Mouse (Mus musculus): Measurements from ENCODE around the gene Gm960. TPM values are rescaled to one million over a fixed set of nuclear protein-coding genes. Genes with fewer than 3 reads are reported as not detected.

Gm960 gene
- polyA plus RNA-seq, 1 experiment from 2014 or later: 1.4 TPM

DNA sequence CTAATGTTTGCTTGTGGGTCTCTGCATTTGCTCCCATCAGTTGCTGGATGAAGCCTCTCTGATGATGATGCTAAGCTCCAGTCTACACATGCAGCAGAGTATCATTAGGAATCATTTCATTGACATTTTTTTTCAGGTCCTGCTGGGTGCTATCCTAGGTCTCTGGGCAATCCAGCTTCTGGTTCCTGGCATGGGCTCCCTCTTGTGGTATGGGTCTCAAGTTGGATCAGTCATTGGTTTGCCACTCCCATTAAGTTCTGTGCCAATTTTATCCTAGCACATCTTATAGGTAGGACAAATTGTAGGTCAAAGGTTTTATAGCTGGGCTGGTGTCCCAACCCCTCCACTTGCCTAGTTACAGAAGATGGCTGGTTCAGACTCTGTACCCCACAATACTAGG is 31.7 kb downstream of the Gm960 start:
- H3K4me2 ChIP-seq: no peak overlapping the region
- H3K9me3 ChIP-seq: no peaks in the 10 kb centered on the region
- H3K9ac ChIP-seq: no peak overlapping the region
- no peak for ATAC-seq (ENCODE audit: extremely low read depth, insufficient number of reproducible peaks, low FRiP score, low TSS enrichment)
- no peaks in the 10 kb centered on the region for H3K4me1 ChIP-seq
- no peak overlapping the region for H3K27ac ChIP-seq (replicated peaks)
- H3K36me3 ChIP-seq: no peaks in the 10 kb centered on the region
- no peak overlapping the region for H3K4me3 ChIP-seq
- peaks cover 4% of the 10 kb centered on the region; the same call in 1 of the 2 replicates for H3K27me3 ChIP-seq (replicated peaks)

DNA sequence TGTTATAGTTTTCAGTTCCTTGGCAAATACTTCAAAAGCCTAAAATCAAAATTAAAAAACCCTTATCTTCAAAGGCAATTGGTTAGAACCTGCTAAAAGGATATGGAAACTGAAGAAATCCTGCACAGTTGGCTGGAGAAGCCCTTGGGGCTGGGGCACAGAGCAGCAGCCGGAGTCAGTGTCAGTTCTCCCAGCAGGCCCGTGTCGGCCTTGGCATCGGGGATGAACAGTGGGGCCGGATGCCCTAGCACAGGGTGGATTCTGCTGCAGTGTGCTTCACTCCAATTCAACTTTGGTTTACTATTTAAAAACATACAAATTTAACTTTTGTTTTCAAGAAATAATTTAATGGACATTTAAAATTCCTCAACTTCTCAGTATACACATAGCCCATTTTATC is 40.3 kb downstream of the Gm960 start:
- Histone ChIP-seq H3K27ac (replicated peaks) (no peak overlapping the region), H3K4me1 (no peaks in the 10 kb centered on the region), H3K9ac (no peak overlapping the region), H3K36me3 (no peaks in the 10 kb centered on the region), H3K4me3 (no peak overlapping the region), H3K9me3 (no peaks in the 10 kb centered on the region), H3K27me3 (replicated peaks) (no peaks in the 10 kb centered on the region), H3K4me2 (no peak overlapping the region)
- WGBS: 85% methylated on average over 5 of the region's 5 CpGs
- no peak for ATAC-seq (ENCODE audit: extremely low read depth, insufficient number of reproducible peaks, low FRiP score, low TSS enrichment)

DNA sequence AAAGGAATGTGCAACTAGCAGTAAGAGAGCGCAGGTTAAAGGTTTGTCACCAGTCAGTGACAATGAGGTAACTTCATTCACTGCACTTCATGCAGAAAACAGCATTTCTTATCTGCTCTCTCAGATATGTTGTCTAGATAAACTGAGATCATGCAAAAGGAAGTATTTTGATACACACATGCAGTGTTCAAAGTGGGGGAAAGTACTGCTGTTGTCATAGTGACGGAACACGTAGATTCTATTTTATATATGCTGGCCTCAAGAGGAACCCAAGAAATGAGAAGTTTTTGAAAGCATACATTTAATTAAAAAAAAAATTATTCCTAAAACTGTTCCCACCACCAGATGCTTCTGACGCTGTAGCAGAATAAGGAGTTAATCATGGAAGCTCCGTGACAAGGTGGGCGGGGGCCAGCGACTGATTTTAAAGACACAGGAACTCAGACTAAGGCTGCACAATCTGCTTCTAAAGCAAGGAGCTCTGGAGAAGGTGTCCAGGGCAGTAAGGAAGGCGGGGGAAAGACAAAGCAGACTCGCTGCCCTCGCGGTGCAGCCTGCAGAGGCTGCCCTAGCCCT is 51.5 kb downstream of the Gm960 start:
- Histone ChIP-seq H3K27me3 (replicated peaks) (peaks cover 22% of the 10 kb centered on the region), H3K36me3 (no peaks in the 10 kb centered on the region), H3K27ac (replicated peaks) (no peak overlapping the region), H3K4me2 (no peak overlapping the region), H3K9me3 (no peaks in the 10 kb centered on the region), H3K4me3 (no peak overlapping the region), H3K9ac (no peak overlapping the region), H3K4me1 (no peaks in the 10 kb centered on the region)
- no peak for ATAC-seq (ENCODE audit: extremely low read depth, insufficient number of reproducible peaks, low FRiP score, low TSS enrichment)
- 64% methylated on average over 11 of the region's 11 CpGs for WGBS

DNA sequence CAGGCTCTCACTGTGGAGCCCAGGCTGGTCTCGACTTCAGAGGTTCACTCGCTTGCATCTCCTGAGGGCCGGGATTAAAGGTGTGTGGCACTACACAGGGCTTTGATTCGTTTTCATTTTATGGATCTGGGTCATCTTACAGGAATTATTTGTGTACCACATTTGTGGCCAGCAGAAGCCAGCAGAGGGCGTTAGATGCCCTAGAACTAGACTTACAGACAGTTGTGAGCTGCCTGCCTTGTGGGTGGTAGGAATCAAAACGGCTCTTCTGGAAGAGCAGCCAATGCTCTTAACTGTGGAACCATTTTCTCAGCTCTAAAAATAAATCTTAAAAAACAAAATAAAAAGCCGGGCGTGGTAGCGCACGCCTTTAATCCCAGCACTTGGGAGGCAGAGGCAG is 54.2 kb downstream of the Gm960 start:
- Histone ChIP-seq H3K4me2 (no peak overlapping the region), H3K4me3 (no peak overlapping the region), H3K9ac (no peak overlapping the region), H3K4me1 (no peaks in the 10 kb centered on the region), H3K27me3 (replicated peaks) (peaks cover 36% of the 10 kb centered on the region), H3K27ac (replicated peaks) (no peak overlapping the region), H3K36me3 (no peaks in the 10 kb centered on the region), H3K9me3 (no peaks in the 10 kb centered on the region)
- WGBS: 39% methylated on average over 10 of the region's 10 CpGs
- no peak for ATAC-seq (ENCODE audit: extremely low read depth, insufficient number of reproducible peaks, low FRiP score, low TSS enrichment)

DNA sequence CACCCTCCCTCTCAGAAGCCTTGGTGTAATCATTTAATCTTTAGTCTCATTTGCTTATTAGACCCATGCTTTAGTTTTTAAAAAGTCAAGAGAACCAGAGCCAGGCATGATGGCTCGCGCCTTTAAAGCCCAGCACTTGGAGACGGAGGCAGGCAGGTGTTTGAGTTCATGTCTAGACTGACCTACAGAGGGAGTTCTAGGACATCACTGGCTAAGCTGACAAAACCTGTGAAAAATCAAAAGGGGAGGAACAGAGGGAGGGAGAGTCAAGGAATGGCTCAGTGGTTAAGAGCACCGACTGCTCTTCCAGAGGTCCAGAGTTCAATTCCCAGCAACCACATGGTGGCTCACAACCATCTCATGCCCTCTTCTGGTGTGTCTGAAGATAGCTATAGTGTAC is 62.5 kb downstream of the Gm960 start:
- WGBS: 64% methylated on average over 4 of the region's 4 CpGs
- Histone ChIP-seq H3K27ac (replicated peaks) (no peak overlapping the region), H3K4me1 (no peaks in the 10 kb centered on the region), H3K4me2 (no peak overlapping the region), H3K27me3 (replicated peaks) (peaks cover 40% of the 10 kb centered on the region), H3K4me3 (no peak overlapping the region), H3K9ac (no peak overlapping the region), H3K36me3 (no peaks in the 10 kb centered on the region), H3K9me3 (no peaks in the 10 kb centered on the region)
- ATAC-seq (ENCODE audit: extremely low read depth, insufficient number of reproducible peaks, low FRiP score, low TSS enrichment): no peak

DNA sequence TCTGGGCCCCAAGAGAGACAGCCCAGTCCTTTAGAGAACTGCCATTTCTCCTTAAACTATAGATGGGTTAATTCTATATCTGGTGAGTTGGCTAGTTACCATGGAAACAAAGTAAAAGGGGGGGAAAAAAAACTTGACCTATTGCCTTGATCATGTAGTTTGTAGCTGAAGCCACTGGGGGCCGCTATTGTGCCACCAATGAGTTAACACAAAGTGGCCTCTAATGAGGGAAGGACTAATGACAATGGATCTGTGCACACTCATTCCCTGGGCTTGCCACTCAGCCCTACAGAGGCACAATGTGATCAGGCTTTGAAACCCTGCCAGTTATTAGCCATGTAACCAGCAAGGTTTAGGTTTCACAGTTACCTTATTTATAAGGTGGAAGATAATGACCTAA is 69.6 kb downstream of the Gm960 start:
- Histone ChIP-seq H3K27me3 (replicated peaks) (peaks cover under 1% of the 10 kb centered on the region; the same call in 1 of the 2 replicates), H3K4me3 (no peak overlapping the region), H3K36me3 (peaks cover 5% of the 10 kb centered on the region), H3K9ac (no peak overlapping the region), H3K4me1 (peaks cover 31% of the 10 kb centered on the region), H3K27ac (replicated peaks) (no peak overlapping the region), H3K9me3 (no peaks in the 10 kb centered on the region), H3K4me2 (no peak overlapping the region)
- no peak for ATAC-seq (ENCODE audit: extremely low read depth, insufficient number of reproducible peaks, low FRiP score, low TSS enrichment)
- 0% methylated on average over 1 of the region's 1 CpGs for WGBS

DNA sequence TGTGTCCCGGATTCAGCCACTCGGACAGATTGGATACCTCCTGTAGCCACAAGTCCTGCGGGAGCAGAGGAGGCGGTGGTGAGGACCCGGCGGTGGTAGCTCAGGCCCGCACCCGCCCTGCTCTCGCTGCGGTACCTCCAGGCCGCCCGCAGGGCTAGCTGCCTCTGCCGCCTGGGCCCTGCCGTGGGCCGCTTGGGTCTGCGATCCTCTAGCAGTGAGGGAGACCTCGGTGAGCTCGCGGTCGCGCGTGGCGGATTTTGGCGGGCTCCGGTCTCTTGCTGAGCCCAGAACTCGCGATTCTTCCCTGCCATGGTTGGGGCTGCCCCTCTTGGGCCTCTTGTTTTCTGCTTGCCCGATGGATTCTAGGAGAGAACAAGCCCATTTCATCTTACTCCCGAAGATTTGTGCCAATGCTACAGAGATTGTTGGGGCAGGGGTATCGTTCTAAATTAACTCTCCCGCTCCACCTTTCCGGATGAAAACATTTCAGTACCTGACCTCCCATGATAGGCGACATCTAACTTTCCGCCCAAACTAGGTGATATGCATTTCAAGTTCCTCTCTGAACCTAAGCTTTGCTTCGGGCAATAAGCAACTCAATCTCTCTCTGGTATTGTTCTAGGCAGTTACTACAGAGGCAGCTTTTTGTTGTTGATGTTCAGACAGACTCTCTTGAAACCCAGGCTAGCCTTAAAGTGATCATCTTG is 72.5 kb downstream of the Gm960 start:
- peak overlapping the region; percentile 89 for H3K4me2 ChIP-seq
- H3K27me3 ChIP-seq (replicated peaks): no peaks in the 10 kb centered on the region
- H3K4me1 ChIP-seq: peaks cover 31% of the 10 kb centered on the region
- peak overlapping the region; percentile 84 for H3K4me3 ChIP-seq
- peak overlapping the region; percentile 72 for H3K27ac ChIP-seq (replicated peaks)
- H3K9ac ChIP-seq: peak overlapping the region; percentile 97
- 3% methylated on average over 35 of the region's 35 CpGs for WGBS
- H3K9me3 ChIP-seq: no peaks in the 10 kb centered on the region
- H3K36me3 ChIP-seq: peaks cover 34% of the 10 kb centered on the region
- ATAC-seq (ENCODE audit: extremely low read depth, insufficient number of reproducible peaks, low FRiP score, low TSS enrichment): peak; percentile 37; the same call in 1 of the 2 replicates

DNA sequence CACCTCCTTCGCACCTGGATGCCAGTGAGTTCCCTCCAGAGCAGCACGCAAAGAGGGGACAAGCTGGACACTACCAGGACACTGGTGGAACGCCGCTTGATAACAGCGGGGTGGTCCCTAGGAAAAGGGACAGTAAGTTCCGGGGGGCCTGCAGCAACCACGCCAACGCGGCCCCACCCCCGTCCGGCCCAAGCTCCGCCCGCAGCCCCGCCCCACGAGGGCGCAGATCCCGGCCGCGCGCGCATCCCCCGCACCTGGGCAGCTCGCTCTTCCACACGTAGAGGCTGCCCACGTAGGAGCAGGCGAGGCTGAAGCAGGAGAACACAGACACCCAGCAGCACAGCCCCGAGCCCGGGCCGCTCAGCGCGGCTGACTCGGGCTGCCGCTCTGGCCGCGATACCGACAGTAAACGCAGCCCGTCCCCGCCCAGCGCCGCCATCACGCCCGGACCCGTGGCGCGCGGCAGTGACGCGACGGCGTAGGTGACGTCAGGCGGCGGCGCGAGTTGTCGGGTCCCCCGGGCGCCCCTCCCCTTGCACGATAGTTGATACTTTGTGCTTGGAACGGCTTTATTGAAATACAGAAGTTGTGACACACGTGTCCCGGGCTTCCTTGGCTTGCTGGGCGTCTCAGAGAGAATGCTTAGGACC is 73.2 kb downstream of the Gm960 start, which contains the start of gene Rce1:
Rce1 (minus strand) TSS at position 463 of the 650 bp plus-strand sequence.
- peak; percentile 82 for ATAC-seq (ENCODE audit: extremely low read depth, insufficient number of reproducible peaks, low FRiP score, low TSS enrichment)

DNA sequence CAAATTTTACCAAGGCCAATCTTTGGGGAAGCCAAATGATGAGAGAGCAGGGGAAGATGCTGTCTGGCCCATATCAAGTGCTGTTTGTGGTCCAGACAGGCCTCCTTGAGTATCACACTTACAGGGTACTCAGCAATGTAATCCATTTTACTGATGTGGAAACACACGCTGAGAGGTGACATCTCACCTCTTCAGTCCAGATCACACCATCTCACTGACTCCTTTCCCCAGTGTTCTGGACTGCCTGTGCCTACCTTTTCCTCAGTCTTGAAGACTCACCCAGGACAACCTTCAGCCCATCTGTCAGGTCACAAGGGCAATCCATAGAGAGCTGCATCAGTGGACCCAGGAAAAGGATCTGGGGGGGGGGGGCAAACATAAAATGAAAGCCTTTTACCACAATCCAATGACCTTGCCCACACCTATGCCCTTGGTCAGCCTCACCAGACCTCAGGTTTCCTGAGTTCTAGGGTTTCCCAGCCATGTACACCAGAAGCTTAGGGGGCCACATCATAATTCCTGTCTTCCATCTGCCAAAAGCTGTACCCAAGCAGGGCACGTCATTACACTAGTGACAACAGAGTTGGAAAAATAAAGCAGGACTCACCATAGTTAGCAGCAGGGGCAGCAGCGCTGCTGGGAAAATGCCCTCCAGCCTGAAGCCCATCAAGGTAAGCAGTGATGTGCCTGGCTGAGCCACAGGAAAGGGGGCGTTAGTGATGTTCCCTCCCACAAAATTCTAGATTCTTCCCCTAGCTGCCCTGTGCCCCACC is 73.9 kb downstream of the Gm960 start:
- H3K27ac ChIP-seq (replicated peaks): peak overlapping the region; percentile 72
- no peak for ATAC-seq (ENCODE audit: extremely low read depth, insufficient number of reproducible peaks, low FRiP score, low TSS enrichment)
- H3K4me2 ChIP-seq: peak overlapping the region; percentile 89
- H3K9me3 ChIP-seq: no peaks in the 10 kb centered on the region
- H3K9ac ChIP-seq: peak overlapping the region; percentile 97
- peaks cover 31% of the 10 kb centered on the region for H3K4me1 ChIP-seq
- H3K27me3 ChIP-seq (replicated peaks): no peaks in the 10 kb centered on the region
- 28% methylated on average over 4 of the region's 4 CpGs for WGBS
- peaks cover 42% of the 10 kb centered on the region for H3K36me3 ChIP-seq
- peak overlapping the region; percentile 84 for H3K4me3 ChIP-seq

More for the DNA sequence above, 73.2 kb downstream of the Gm960 start, which contains the start of gene Rce1:
- Histone ChIP-seq H3K4me1 (peaks cover 31% of the 10 kb centered on the region), H3K9ac (peak within 1 kb of the TSS; percentile 97), H3K36me3 (peaks cover 40% of the 10 kb centered on the region), H3K9me3 (no peaks in the 10 kb centered on the region), H3K27me3 (replicated peaks) (no peaks in the 10 kb centered on the region), H3K4me2 (peak within 1 kb of the TSS; percentile 89), H3K27ac (replicated peaks) (peak within 1 kb of the TSS; percentile 72), H3K4me3 (peak within 1 kb of the TSS; percentile 84)
- under 1% methylated on average over 64 of the region's 64 CpGs for WGBS

DNA sequence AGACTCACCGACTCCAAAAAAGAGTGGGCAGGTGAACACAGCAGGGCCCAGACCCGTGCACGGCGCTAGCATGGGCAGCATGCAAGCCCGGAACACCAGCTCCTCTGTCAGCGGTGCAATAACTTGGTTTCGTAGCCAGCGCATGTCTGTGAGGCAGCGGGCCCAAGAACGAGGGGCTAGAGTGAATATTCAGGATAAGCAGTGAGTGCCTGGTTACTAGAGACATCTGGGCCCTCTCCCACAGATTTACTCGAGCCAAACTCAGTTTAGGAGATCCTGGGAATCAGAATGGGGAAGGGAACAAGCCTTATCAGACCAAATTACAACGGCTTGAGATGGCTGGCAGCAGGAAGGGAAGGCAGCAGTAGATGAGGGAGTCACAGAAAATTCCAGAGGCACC is 74.5 kb downstream of the Gm960 start:
- Histone ChIP-seq H3K4me2 (no peak overlapping the region; the same call in 1 of the 2 replicates), H3K9me3 (no peaks in the 10 kb centered on the region), H3K27me3 (replicated peaks) (no peaks in the 10 kb centered on the region), H3K4me1 (peaks cover 31% of the 10 kb centered on the region), H3K27ac (replicated peaks) (no peak overlapping the region), H3K9ac (0 out of 2 replicates have a peak overlapping the region, but pooled peaks have one; percentile 97), H3K36me3 (peaks cover 42% of the 10 kb centered on the region), H3K4me3 (no peak overlapping the region)
- 89% methylated on average over 12 of the region's 12 CpGs for WGBS
- no peak for ATAC-seq (ENCODE audit: extremely low read depth, insufficient number of reproducible peaks, low FRiP score, low TSS enrichment)

DNA sequence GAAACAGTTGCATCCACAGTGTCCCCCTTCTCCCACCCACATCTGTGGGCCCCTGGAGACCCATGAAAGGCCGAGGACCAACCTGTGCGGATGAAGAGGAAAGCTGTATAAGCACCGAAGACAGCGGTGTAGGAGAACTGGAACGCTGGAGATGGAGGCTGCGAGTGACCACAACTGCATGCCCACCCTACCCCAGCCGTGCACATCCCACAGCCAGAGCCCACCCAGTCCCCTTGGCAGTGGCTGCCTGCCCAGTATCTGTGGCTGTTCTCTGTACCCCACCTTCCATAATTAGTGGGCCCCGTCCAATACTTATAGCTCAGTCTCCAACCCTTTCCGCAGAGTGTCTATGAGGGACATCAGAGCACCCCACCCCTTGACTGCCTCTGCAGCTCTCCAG is 75.0 kb downstream of the Gm960 start:
- H3K4me3 ChIP-seq: no peak overlapping the region
- 92% methylated on average over 9 of the region's 9 CpGs for WGBS
- no peak for ATAC-seq (ENCODE audit: extremely low read depth, insufficient number of reproducible peaks, low FRiP score, low TSS enrichment)
- no peaks in the 10 kb centered on the region for H3K9me3 ChIP-seq
- no peak overlapping the region for H3K9ac ChIP-seq
- peaks cover 42% of the 10 kb centered on the region for H3K36me3 ChIP-seq
- H3K4me2 ChIP-seq: no peak overlapping the region
- peaks cover 28% of the 10 kb centered on the region for H3K4me1 ChIP-seq
- H3K27me3 ChIP-seq (replicated peaks): no peaks in the 10 kb centered on the region
- H3K27ac ChIP-seq (replicated peaks): no peak overlapping the region
